ENCODE assay signal across 8 mouse cellular contexts in the genomic region with DNA sequence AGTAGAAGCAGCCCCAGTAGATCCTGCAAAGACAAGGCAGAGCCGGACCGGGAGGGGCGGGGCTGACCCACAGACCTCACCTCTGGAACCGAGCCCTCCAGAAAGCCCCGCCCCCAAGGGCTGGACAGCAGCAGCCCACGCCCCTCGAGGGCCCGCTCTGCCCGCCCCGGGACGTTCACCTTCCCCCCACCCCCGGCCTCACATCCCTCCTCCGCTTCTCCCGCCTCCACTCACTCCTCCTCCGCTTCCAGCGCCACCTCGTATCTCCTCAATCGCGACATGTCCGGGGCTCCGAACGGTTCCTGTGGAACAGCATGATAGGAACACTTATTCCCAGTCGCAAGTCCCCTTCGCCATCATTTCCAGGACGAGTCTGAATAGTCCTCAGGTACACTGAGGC. TPM values are rescaled to one million over a fixed set of nuclear protein-coding genes. Genes with fewer than 3 reads are reported as not detected.
DNase-seq lines count a peak whose midpoint lies in the region; ATAC-seq and TF ChIP-seq lines count a peak whose summit lies in the region.
"Not testable (repeated sequence)": the region's sequence is repeated elsewhere in the genome, so short reads cannot be mapped to it uniquely, and the experiment has no call there.

No protein-coding gene starts in this region.

- H3K36me3 ChIP-seq in embryonic facial prominence, embryonic 12.5 days; intestine, embryonic 16.5 days (ENCODE audit: control insufficient read depth, insufficient read depth, low read length); midbrain, embryonic 13.5 days; small intestine, adult 2 months (ENCODE audit: control insufficient read depth, insufficient read depth, low read length): not testable (repeated sequence)

- not testable (repeated sequence) for H3K27me3 ChIP-seq in embryonic facial prominence, embryonic 12.5 days; intestine, embryonic 16.5 days (replicated peaks; ENCODE audit: control insufficient read depth, insufficient read depth, low read length); midbrain, embryonic 13.5 days; small intestine, adult 2 months (ENCODE audit: control insufficient read depth, insufficient read depth, low read length)

- peak; percentile 82 to 88 for DNase-seq in adrenal gland, postnatal 36 days
- DNase-seq in heart, adult 8-10 months (ENCODE audit: low spot score) = peak; percentile 62
- DNase-seq in liver = peak; percentile 77
- DNase-seq in yolk sac, embryonic 10.5 days (ENCODE audit: low spot score) = peak; percentile 83

- TF ChIP-seq POLR2A in small intestine, adult 2 months (IDR thresholded peaks at IDR 0.05; ENCODE audit: low read depth, low read length) = not testable (repeated sequence)

- H3K9me3 ChIP-seq in embryonic facial prominence, embryonic 12.5 days; intestine, embryonic 16.5 days (ENCODE audit: control insufficient read depth, low read length); midbrain, embryonic 13.5 days: not testable (repeated sequence)

- not testable (repeated sequence) for TF ChIP-seq CTCF in small intestine, adult 2 months (IDR thresholded peaks at IDR 0.05; ENCODE audit: extremely low read depth, insufficient read length, insufficient replicate concordance, low read depth, low read length)

- under 1% methylated on average over 25 of the region's 25 CpGs for WGBS in embryonic facial prominence, embryonic 12.5 days
- WGBS in intestine, embryonic 16.5 days = 2% methylated on average over 17 of the region's 25 CpGs
- 1% methylated on average over 23 of the region's 25 CpGs for WGBS in midbrain, embryonic 13.5 days
- WGBS in small intestine, adult 2 months = under 1% methylated on average over 22 of the region's 25 CpGs

- H3K4me3 ChIP-seq in embryonic facial prominence, embryonic 12.5 days = peak overlapping the region; percentile 42
- H3K4me3 ChIP-seq in intestine, embryonic 16.5 days (ENCODE audit: low read length) = peak overlapping the region; percentile 40
- peak overlapping the region; percentile 50 for H3K4me3 ChIP-seq in midbrain, embryonic 13.5 days (replicated peaks)
- H3K4me3 ChIP-seq in small intestine, adult 2 months (ENCODE audit: low read depth, low read length) = peak overlapping the region; percentile 71

- H3K27ac ChIP-seq in embryonic facial prominence, embryonic 12.5 days; intestine, embryonic 16.5 days (ENCODE audit: low read length): not testable (repeated sequence)
- peak overlapping the region; percentile 58; the same call in 1 of the 2 replicates for H3K27ac ChIP-seq in midbrain, embryonic 13.5 days
- peak overlapping the region; percentile 80 for H3K27ac ChIP-seq in small intestine, adult 2 months (ENCODE audit: insufficient read depth, low read depth, low read length)

- H3K4me2 ChIP-seq in embryonic facial prominence, embryonic 12.5 days (replicated peaks) = peak overlapping the region; percentile 46
- H3K4me2 ChIP-seq in intestine, embryonic 16.5 days (ENCODE audit: low read depth, low read length) = peak overlapping the region; percentile 32; the same call in 1 of the 2 replicates
- H3K4me2 ChIP-seq in midbrain, embryonic 13.5 days (replicated peaks) = peak overlapping the region; percentile 53

- ATAC-seq in embryonic facial prominence, embryonic 12.5 days (ENCODE audit: insufficient number of reproducible peaks, insufficient read depth, low FRiP score, low TSS enrichment); intestine, embryonic 16.5 days; midbrain, embryonic 13.5 days: not testable (repeated sequence)

- H3K4me1 ChIP-seq in embryonic facial prominence, embryonic 12.5 days; intestine, embryonic 16.5 days (ENCODE audit: control insufficient read depth, insufficient read depth, low read length); midbrain, embryonic 13.5 days (replicated peaks); small intestine, adult 2 months (ENCODE audit: control insufficient read depth, insufficient read depth, insufficient read length, low read length): not testable (repeated sequence)

- 0 out of 2 replicates have a peak overlapping the region, but pooled peaks have one; percentile 40 for H3K9ac ChIP-seq in embryonic facial prominence, embryonic 12.5 days
- H3K9ac ChIP-seq in intestine, embryonic 16.5 days (ENCODE audit: low read depth, low read length) = not testable (repeated sequence)
- peak overlapping the region; percentile 60 for H3K9ac ChIP-seq in midbrain, embryonic 13.5 days (replicated peaks)

RNA-seq across cellular contexts. Expression of a gene that starts 0.5 kb away (rescaled TPM):
- 10 to 100 TPM; 33.9 to 46.8 TPM for total RNA-seq in adrenal gland, postnatal 36 days (2021)
- polyA plus RNA-seq in embryonic facial prominence, embryonic 12.5 days (2016; fragmentation: Nextera tagmentation; extraction: Ambion mirVana) = 71.7 and 81.6 TPM in 2 replicates
- total RNA-seq in heart, adult 8-10 months (2022) = 10 to 100 TPM; 12.3 to 19.6 (median 14.5) TPM
- polyA plus RNA-seq in intestine, embryonic 16.5 days (2015; fragmentation: Nextera tagmentation; extraction: Ambion mirVana) = 24.3 and 26.8 TPM in 2 replicates
- polyA plus RNA-seq in midbrain, embryonic 13.5 days (2015; fragmentation: Nextera tagmentation; extraction: Ambion mirVana) = 235 and 237 TPM in 2 replicates
- 11.7 and 14.6 TPM in 2 replicates for polyA plus RNA-seq in small intestine, adult 2 months (2012; rRNA removed)

RNA-seq across cellular contexts. Expression of a gene that starts 17.5 kb away (rescaled TPM):
- 10 to 100 TPM; 77.4 to 80.1 TPM for total RNA-seq in adrenal gland, postnatal 36 days (2021)
- 74.1 and 76.6 TPM in 2 replicates for polyA plus RNA-seq in embryonic facial prominence, embryonic 12.5 days (2016; fragmentation: Nextera tagmentation; extraction: Ambion mirVana)
- 10 to 100 TPM; 20.9 to 23.8 (median 21.7) TPM for total RNA-seq in heart, adult 8-10 months (2022)
- polyA plus RNA-seq in intestine, embryonic 16.5 days (2015; fragmentation: Nextera tagmentation; extraction: Ambion mirVana) = 105 and 111 TPM in 2 replicates
- 47.9 and 49.9 TPM in 2 replicates for polyA plus RNA-seq in midbrain, embryonic 13.5 days (2015; fragmentation: Nextera tagmentation; extraction: Ambion mirVana)
- polyA plus RNA-seq in small intestine, adult 2 months (2012; rRNA removed) = 28.1 and 44.0 TPM in 2 replicates

RNA-seq across cellular contexts. Expression of a gene that starts 18.5 kb away (rescaled TPM):
- total RNA-seq in adrenal gland, postnatal 36 days (2021) = 10 to 100 TPM; 32.1 to 45.6 TPM
- 40.4 and 41.5 TPM in 2 replicates for polyA plus RNA-seq in embryonic facial prominence, embryonic 12.5 days (2016; fragmentation: Nextera tagmentation; extraction: Ambion mirVana)
- 10 to 100 TPM; 52.6 to 60.5 (median 58.6) TPM for total RNA-seq in heart, adult 8-10 months (2022)
- polyA plus RNA-seq in intestine, embryonic 16.5 days (2015; fragmentation: Nextera tagmentation; extraction: Ambion mirVana) = 93.4 and 103 TPM in 2 replicates
- polyA plus RNA-seq in midbrain, embryonic 13.5 days (2015; fragmentation: Nextera tagmentation; extraction: Ambion mirVana) = 29.7 and 30.0 TPM in 2 replicates
- 57.5 and 104 TPM in 2 replicates for polyA plus RNA-seq in small intestine, adult 2 months (2012; rRNA removed)

RNA-seq across cellular contexts. Expression of a gene that starts 42.6 kb away (rescaled TPM):
- not detected for total RNA-seq in adrenal gland, postnatal 36 days (2021)
- polyA plus RNA-seq in embryonic facial prominence, embryonic 12.5 days (2016; fragmentation: Nextera tagmentation; extraction: Ambion mirVana) = 0.18 TPM in 1 of 2 replicates, not detected in the other
- total RNA-seq in heart, adult 8-10 months (2022) = not detected
- not detected in 2 replicates for polyA plus RNA-seq in intestine, embryonic 16.5 days (2015; fragmentation: Nextera tagmentation; extraction: Ambion mirVana)
- 0.26 and 0.32 TPM in 2 replicates for polyA plus RNA-seq in midbrain, embryonic 13.5 days (2015; fragmentation: Nextera tagmentation; extraction: Ambion mirVana)
- 0.09 TPM in 1 of 2 replicates, not detected in the other for polyA plus RNA-seq in small intestine, adult 2 months (2012; rRNA removed)

RNA-seq across cellular contexts. Expression of a gene that starts 50.5 kb away (rescaled TPM):
- 100 to 1,000 TPM; 103 to 123 TPM for total RNA-seq in adrenal gland, postnatal 36 days (2021)
- 117 and 122 TPM in 2 replicates for polyA plus RNA-seq in embryonic facial prominence, embryonic 12.5 days (2016; fragmentation: Nextera tagmentation; extraction: Ambion mirVana)
- 10 to 100 TPM; 69.4 to 71.8 (median 70.7) TPM for total RNA-seq in heart, adult 8-10 months (2022)
- 136 and 143 TPM in 2 replicates for polyA plus RNA-seq in intestine, embryonic 16.5 days (2015; fragmentation: Nextera tagmentation; extraction: Ambion mirVana)
- 270 and 278 TPM in 2 replicates for polyA plus RNA-seq in midbrain, embryonic 13.5 days (2015; fragmentation: Nextera tagmentation; extraction: Ambion mirVana)
- 35.0 and 69.5 TPM in 2 replicates for polyA plus RNA-seq in small intestine, adult 2 months (2012; rRNA removed)
